Mouse (Mus musculus) left cerebral cortex, adult 11 months (tissue): ENCODE data around the gene Tmem95.

ENCODE experiments used
- DNase-seq: peaks from one replicate; pipeline ENCODE4 v3.0.0; 2022; ENCODE audit warnings: low spot score

The Tmem95 gene

DNA sequence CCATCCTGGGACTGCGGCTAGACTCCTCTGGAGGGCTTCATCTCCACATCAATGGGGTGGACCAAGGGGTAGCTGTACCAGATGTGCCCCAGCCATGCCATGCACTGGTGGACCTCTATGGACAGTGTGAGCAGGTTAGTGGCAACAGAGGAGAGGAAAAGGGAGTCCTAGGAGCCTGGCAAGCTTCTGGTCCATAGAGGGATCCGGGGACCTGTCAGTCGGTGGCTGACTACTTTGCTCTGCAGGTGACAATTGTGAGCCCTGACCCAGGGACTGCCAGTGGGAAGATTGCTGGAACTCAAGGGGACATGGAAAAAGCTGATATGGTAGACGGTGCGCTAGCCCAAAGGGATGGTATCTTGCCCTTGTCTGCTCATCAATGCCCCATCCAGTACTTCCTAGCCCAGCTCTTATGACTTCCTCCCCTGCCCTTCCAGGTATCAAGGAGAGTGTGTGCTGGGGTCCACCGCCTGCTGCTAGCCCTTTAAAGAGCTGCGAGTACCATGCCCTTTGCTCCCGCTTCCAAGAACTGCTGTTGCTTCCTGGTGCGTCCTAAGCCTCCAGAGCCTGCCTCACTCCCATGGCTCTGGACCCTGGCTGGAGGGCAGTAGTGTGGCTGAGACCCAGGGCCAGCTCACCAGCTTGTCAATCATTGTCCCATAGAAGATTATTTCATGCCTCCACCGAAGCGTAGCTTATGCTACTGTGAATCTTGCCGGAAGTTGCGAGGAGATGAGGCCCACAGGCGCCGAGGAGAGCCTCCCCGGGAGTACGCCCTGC is 33.2 kb upstream of the Tmem95 start:
- DNase-seq = no peak

- no peak for DNase-seq
Measured at GRCm38 (mm10) chr11:69910177-69910576, 32.4 kb upstream of the Tmem95 start.

DNA sequence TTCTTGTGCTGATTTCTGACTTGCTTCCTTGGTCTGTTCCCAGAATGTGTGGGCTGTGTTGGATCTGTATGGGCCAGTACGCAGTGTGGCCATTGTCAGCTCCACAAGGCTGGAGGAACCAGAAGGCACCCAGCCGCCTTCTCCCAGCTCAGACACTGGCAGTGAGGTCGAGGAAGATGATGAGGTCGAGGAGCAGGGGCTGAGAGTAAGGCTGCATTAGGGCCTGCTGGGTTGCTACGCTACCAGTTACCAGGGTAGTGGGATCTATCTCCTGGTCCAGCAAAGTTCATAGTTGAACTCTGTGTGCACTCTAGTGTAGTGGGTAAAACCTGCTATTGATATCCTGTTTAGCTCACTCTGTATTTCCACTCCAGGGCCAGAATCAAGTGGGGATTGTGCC is 31.4 kb upstream of the Tmem95 start:
- no peak for DNase-seq

DNA sequence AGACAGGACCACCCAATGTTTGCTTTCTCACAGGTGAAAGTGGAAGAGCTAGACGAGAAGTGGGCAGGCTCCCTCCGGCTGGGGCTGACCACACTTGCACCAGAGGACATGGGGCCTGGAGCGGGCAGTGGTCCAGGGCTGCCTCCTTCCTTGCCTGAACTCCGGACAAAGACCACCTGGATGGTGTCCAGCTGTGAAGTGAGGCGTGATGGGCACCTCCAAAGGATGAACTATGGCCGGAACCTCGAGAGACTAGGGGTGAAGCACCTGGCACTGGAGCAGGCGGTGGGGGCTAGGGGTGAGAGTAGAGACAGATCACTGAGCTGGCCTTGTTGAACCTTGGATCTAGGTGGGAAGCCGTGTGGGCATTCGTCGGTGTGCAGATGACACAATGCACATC is 30.8 kb upstream of the Tmem95 start:
- DNase-seq = no peak

DNA sequence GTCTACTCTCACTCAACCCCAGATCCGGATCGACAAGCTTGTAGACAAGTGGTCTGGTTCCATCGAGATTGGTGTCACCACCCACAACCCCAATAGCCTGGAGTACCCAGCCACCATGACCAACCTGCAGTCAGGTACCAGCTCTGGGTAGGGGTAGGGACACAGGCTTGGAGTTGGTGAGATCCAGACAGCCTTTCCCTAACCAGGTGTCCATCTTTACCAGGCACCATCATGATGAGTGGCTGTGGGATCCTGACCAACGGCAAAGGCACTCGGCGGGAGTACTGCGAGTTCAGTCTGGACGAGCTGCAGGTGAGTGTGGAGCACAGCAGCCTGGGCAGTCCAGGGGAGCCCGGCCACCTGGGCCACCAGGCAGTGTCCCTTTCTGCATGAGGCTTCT is 26.5 kb upstream of the Tmem95 start:
- no peak for DNase-seq

DNA sequence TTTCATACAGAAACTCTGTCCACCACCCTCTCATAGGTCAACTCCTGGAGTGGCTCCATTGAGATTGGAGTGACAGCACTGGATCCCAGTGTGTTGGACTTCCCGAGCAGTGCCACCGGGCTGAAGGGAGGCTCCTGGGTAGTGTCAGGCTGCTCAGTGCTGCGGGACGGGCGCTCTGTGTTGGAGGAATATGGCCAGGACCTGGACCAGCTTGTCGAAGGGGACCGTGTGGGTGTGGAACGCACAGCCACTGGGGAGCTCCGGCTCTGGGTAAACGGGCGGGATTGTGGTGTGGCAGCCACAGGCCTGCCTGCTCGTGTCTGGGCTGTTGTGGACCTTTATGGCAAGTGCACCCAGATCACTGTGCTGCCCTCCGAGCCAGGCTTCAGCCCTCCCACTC is 25.2 kb upstream of the Tmem95 start:
- no peak for DNase-seq

DNA sequence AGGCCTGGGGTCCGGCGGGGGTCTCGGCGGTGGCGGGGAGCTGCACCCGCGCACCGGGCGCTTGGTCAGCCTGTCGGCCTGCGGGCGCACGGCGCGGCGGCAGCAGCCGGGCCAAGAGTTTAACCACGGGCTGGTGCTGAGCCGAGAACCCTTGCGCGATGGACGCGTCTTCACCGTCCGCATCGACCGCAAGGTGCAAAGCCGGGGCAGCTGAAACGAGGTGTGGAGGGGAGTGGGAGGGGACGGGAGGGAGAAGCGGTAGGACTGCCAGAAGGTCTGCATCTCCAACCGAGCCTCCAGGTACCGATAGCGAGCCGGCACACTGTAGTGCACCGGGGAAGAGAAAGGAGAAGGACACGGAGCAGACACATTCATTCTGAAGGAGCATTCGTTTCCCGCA is 24.2 kb upstream of the Tmem95 start:
- no peak for DNase-seq

GRCm38 (mm10) chr11:69901406-69901846 is 23.6 kb upstream of the Tmem95 start:
- peak; percentile 97 for DNase-seq

GRCm38 (mm10) chr11:69900471-69901405 is 22.9 kb upstream of the Tmem95 start, which contains the start of the genes 2810408A11Rik and Neurl4:
Gene 2810408A11Rik, minus strand, starts transcription at chr11:69900987.
Gene Neurl4, plus strand, starts transcription at chr11:69901072.
- peak; percentile 87 for DNase-seq

- no peak for DNase-seq
Measured at GRCm38 (mm10) chr11:69899870-69900269, 22.1 kb upstream of the Tmem95 start.

DNA sequence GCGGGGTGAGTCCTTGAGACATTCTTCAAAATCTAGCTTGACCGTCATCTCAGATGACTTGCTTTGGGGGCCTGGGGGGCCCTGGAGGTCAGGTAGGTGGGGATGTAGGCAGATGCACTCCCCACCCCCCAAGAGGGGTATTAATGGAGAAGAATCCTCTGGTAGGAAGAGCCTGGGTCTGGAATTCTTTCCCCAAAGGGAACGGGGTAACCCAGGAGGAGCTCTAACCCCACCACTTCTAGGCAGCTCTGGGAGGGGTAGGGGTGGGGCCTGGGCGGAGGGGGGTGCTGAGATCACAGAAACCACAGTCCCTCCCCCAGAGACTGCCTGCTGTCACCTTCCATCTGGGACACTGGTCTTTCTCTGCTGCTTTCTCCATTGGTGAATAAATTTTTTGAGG is 17.5 kb upstream of the Tmem95 start, which contains the start of gene Acap1:
Gene Acap1, minus strand, starts transcription at position 249 of the 400 bp plus-strand sequence.
- no peak for DNase-seq

DNA sequence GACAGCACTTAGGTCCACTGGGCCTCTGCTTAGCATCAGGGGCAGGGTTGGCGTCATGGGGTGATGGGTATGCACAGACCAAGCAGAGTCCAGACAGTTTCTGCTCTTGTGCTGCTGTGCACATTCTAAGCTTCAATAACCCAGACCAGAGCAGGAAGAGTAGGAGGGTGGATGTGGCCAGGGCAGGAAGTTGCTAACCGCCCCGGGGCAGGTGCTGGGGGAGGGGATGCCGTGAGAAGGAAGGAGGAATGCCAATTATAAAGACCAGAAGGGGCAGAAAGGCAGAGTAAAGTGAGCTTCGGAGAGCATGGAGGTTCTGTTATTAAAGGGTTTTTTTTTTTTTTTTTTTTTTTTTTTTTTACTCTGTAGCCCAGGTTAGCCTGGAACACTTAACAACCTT is 16.9 kb upstream of the Tmem95 start:
- DNase-seq = no peak

DNA sequence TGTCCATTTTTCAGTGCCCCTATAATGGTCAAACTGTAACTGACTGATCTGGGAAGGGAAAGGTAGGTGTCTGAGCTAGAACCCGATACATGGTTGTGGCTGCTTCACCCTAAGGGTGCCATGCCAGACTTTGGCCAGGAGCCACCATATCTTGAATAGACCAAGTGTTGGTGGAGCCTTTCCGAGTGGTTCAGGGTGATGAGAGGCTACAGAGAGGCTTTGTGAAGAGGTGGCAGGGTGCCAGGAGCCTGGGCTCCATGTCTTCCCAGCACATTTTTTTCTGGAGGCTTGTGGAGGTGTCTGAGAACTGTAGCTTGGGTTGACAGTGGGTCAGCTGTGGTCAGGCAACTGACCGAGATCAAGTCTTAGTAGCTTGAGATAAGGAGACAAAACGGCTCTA is 13.7 kb upstream of the Tmem95 start:
- no peak for DNase-seq

DNA sequence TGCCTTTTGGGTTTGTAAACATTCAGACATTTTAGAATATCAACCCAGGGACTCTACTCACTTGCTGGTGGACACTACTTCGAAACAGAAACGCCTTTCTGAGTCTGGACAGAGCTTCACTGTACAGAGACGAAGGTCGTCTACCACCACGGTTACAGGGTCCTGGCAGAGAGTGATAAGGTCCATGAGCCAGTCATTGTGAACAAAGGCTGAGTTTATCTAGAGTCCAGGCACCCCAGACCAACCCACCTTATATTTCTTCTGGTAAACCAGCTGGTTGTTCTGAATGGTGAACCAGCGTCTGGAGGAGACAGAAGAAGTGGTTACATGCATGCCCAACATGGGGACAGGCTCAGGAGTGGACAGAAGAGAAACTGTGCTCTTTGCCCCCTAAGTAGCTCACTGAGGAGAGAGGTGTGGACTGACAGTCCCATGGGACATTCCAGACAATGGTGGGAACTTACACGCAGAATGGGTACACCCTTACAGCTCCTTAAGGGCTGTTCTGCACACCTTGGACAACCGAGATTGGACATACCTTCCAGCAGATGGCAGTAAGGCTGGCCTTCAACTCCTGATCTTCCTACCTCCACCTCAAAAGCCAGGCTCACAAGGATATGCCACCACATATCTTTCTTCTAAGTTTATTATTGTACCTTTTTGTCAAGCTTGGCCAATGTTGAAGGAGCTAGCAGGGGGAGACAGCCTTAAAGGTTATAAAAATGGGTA is 9.3 kb upstream of the Tmem95 start:
- no peak for DNase-seq

GRCm38 (mm10) chr11:69884663-69885062 is 6.8 kb upstream of the Tmem95 start:
- no peak for DNase-seq

DNA sequence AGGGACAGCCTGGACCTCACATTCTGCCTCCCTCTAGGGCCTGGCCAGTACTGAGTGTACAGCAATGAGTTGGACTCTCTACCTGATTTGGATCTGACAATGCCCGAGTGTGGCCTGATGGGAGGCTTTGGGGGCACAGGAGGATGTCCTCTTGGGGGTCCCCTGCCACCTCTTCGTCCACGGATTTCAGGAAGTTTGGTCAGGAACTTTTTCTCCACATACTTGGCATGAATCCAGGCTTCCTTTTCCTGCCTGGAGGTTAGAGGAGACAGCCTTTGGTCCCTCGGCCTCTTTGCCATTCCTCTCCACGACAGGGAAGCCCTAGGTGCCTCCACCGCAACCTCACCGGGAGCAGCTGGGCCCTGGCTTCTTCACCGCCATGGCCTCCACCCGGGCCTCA is 6.4 kb upstream of the Tmem95 start:
- no peak for DNase-seq

DNA sequence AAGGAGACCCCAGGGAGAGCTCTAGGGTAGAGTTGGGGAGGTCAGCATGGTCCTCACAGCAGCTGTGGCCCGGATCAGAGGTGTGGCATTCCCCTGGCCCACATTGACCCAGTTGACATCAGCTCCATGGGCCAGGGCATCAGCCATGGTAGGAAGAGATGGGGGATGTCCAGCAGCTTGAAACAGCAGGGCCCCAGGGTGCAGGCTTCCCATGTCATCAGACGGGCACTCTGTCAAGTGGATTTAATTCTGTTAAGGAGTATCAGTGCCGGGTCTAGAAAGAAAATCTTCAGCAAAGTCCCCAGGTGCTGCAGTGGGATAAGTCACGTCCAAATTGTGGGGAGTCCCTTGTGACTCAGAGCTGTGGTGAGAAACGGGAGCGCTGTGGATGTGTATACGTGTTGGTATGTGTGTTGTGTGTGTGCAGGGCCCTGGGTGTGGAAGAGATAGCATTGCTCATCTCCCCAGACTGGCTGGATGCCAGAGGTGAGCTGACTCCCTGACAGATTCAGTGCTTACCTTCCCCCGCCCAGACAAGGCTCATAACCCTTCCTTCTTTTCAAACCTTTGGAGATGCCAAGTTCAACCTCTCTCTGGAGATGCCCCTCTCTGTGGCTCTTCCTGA is 5.8 kb upstream of the Tmem95 start:
- no peak for DNase-seq

- no peak for DNase-seq
Measured at GRCm38 (mm10) chr11:69883066-69883465, 5.2 kb upstream of the Tmem95 start.

DNA sequence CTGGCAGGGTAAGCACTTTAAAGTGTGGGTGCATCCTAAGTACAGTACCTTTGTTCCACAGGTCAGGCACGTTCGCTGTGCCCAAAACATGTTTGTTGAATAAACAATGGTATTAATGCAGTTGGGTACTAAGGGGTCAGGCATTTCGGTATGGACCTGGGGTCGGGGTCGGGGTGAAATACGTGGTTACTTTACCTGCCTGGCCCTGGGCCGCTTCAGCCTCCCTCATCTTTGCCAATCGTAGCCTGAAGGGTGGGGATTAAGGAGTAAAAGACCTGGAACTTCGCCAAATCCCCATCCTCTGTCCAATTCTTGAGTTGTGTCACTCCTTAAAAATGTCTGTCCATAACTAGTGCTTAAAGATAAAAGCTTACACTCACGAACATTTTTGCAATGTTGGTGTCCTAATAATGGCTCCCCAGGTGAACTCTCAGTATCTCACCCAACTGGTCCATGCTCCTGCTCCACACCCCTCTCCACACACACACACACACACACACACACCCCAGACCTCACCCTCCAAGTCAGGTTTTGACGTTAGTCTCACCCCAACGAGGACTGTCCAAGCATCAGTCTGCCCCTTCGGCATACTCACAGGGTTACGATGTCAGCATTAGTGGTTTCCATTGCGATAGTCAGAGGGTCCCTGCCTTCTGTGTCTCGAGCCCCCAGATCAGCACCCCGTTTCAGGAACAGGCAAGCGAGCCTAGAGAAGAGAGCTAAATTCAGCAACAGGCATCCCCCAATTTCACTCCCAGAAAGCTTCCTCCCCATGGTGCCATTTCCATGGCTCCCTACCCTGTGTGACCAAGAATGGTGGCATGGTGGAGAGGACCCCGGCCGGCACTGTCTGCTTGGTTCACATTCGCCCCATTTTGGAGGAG is 4.2 kb upstream of the Tmem95 start:
- DNase-seq = no peak

- DNase-seq = peak; percentile 54
Measured at GRCm38 (mm10) chr11:69880853-69881603, 3.2 kb upstream of the Tmem95 start, which contains the start of gene Kctd11. Gene Kctd11, minus strand, starts transcription at chr11:69881406.
